Mouse (Mus musculus) spleen, embryonic (tissue): ENCODE measurements around the gene Cherp.

Experiments used
- CTCF ChIA-PET: fragments of 350-600 bp; sonication (Branson Sonifier 250); formaldehyde crosslinking; loops from one replicate; lab custom pipeline; 2022; lab: Charles Lee

The Cherp gene

DNA sequence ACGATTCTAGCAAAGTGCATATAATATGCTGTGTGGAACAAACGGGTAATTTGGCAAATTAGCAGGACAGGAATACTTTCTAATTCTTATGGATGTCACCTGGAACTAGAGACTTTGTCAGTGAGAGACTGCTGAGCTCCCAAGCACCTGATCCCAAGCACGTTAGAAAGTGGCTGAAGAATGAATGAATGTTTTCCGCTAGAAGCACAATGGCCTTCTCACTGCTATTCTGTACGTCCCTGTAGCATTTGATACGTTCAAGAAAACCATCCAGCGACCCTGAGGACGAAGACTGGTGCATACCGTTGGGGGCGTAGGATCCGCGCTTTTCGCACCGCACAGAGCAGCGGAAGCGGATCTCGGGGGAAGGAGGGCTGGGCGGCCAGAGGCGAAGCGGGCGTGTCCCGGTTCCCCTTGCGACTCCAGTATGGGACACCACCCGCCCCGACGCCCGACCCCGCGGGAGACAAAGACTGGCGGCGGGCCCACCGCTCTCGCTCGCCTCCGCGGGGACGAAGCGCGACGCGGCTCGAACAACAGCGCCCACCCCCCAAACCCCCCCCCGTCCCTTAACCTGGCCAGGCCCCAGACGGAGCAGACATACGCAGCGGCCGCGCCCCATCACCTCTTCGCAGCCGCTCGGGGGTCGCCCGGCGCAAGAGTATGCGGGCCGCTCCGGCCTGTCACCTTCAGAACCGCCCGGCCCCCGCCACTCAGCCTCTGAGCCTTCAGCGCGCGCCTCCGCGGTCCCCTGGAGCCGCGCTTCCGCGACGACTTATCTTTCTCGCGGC lies 54.3 kb downstream of the Cherp start:
- CTCF ChIA-PET, result interaction anchor here (0.6 kb wide), 1 partner anchor 128 kb away, joined by 3 read pairs; no protein-coding TSS in a partner anchor

DNA sequence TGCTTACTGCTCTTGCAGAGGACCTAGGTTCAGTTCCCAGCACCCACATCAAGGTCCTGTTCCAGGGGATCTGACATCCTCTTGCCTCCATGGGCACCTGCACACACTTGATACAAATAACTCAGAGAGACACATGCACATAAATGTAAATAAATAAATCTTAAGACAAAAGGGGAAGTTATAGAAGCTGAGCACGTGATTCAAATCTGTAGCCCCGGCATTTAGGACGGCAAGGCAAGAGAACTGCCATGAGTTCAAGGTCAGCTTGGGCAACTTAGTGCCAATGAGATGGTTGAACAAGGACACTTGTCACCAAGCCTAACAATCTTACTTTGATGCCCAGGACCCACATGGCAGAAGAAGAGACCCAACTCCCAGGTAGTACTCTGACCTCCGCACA lies 57.0 kb downstream of the Cherp start:
- CTCF ChIA-PET, result no interaction called here

GRCm38 (mm10) chr8:72415252-72415651 lies 59.8 kb downstream of the Cherp start:
- CTCF ChIA-PET, result interaction anchor here (0.5 kb wide), 1 partner anchor 15 kb away, joined by 8 read pairs; no protein-coding TSS in a partner anchor

DNA sequence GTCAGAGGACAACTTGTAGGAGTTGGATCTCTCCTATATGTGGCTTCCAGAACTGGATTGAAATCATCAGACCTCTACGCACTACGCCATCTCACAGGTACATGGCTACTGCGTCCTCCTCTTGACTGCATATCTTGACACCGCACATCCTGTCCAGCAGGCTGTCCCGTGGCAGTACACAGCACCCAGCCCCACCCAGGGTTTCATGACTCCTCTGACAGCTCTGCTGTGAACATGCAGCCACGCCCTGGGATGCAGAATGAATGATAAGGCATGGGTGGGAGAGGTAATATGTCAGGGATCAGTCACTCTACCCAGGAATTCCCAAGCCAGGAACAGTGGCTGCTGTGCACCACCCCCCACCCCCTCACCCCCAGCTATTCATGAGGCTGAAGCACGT lies 61.2 kb downstream of the Cherp start:
- CTCF ChIA-PET, result no interaction called here
